Mouse (Mus musculus) layer of hippocampus, adult 18-20 months (tissue): ENCODE measurements at regions not wholly inside any gene's neighbourhood (a gene's known extent, or its start where the extent isn't known, plus 50 kb on each side); places are given as distances from the start of the nearest gene placed in this dataset.

Experiments
- DNase-seq, 2 experiments: peaks; one replicate each; pipeline ENCODE4 v3.0.0; 2022; ENCODE audit warnings: low spot score in 2 of 2

- peak in 1 of 2 experiments; percentile 33 for DNase-seq
Measured at GRCm38 (mm10) chr11:104038271-104038800, 71.8 kb downstream of the Arf2 start.

- DNase-seq = peak in 1 of 2 experiments; percentile 16
Measured at GRCm38 (mm10) chr11:104045216-104045615, 78.7 kb downstream of the Arf2 start.

DNA sequence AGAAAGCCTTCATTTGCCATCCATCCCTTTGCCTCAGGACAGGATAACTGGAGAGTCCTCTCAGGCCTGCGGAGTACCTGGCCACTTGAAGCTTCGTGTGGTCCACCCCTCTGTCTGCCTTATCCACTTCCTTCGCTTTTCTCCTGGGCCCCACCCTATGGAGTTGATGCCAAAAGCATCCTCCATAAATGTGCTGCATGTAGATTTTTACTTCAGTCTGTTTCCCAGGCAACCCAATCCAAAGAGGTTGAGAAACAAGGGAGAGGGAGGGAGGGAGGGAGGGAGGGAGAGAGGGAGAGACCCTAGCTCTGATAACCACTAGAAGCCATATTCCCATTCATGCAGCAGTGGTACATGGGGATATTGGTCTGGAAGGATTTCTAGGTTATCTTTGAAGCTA is 80.7 kb upstream of the Crhr1 start:
- DNase-seq = peak in 1 of 2 experiments; percentile 32

GRCm38 (mm10) chr11:104053242-104053641 is 79.4 kb upstream of the Crhr1 start:
- no peak for DNase-seq

DNA sequence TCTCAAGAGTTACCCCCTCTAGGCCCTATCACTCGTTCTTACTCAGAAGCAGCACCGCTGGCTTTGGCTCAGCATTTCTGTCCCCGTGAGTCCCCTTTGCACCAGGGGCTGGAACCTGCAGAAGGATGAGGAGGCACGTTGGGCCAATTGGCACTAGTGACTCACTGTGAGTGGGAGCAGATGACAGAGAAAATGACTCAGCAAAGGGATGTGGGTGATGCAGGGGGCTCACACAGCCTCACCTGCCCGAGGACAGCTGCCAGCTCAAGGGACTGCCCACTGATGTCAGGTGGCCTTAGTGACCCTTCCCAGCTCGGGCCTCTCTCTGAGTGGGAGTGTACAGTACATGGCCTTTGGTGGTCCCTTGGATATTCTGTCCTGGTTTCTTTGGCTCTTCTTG is 76.7 kb upstream of the Crhr1 start:
- peak in 1 of 2 experiments; percentile 13 for DNase-seq

GRCm38 (mm10) chr11:104057046-104057445 is 75.6 kb upstream of the Crhr1 start:
- no peak for DNase-seq

- DNase-seq = no peak
Measured at GRCm38 (mm10) chr11:104058600-104058999, 74.1 kb upstream of the Crhr1 start.

GRCm38 (mm10) chr11:104059085-104059484 is 73.6 kb upstream of the Crhr1 start:
- DNase-seq = no peak

- DNase-seq = no peak
Measured at GRCm38 (mm10) chr11:104061361-104061760, 71.3 kb upstream of the Crhr1 start.

GRCm38 (mm10) chr11:104065181-104065580 is 67.5 kb upstream of the Crhr1 start:
- DNase-seq = no peak

GRCm38 (mm10) chr11:104072591-104073183 is 60.0 kb upstream of the Crhr1 start:
- DNase-seq = no peak

GRCm38 (mm10) chr11:104074763-104075162 is 57.9 kb upstream of the Crhr1 start:
- DNase-seq = no peak

DNA sequence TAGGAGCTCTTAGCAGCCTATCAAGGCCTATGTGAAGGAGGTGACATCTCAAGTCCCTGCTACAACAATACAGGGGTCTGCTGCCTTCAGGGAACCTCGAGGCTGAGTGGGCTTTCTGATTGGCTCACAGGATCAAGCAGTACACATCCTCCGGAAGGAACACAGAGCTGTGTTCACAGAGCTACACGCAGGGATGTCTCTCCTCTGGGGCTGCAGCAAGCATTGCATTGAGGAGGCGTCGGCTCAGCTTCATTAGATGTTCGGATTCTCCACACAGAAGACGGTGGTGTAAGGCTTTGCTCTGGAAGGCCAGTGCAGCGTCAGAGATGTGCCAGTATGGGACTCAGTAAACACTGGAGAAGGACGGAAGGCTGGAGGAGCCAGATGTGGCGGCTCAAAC is 57.3 kb upstream of the Crhr1 start:
- no peak for DNase-seq

GRCm38 (mm10) chr11:104082083-104082482 is 50.6 kb upstream of the Crhr1 start:
- DNase-seq = no peak
